Mouse (Mus musculus) heart, embryonic 16.5 days (tissue): Measurements from ENCODE around the gene Dcxr. TPM values are rescaled to one million over a fixed set of nuclear protein-coding genes. Genes with fewer than 3 reads are reported as not detected.

Experiments used
- ATAC-seq: fragments of 200-750 bp; cut with Nextera tagmentation; replicated peaks from 2 replicates; pipeline ENCODE4 v1.8.0; 2017; ENCODE audit warnings: moderate number of reproducible peaks; ENCODE audit not compliant: insufficient read depth, low FRiP score; ENCODE audit errors: extremely low read depth
- H3K27ac ChIP-seq: fragments of 300-500 bp; sonication (generic); 2 replicates; pipeline ENCODE4 v1.5.1; 2014; ENCODE audit warnings: mild to moderate bottlenecking, low read length, control low read depth, moderate library complexity
- H3K27me3 ChIP-seq: fragments of 300-500 bp; sonication (generic); 2 replicates; pipeline ENCODE4 v1.6.1; 2014; ENCODE audit warnings: low read length, mixed read lengths; ENCODE audit not compliant: control insufficient read depth, insufficient read depth
- H3K36me3 ChIP-seq: fragments of 300-500 bp; sonication (generic); 2 replicates; pipeline ENCODE4 v1.6.1; 2014; ENCODE audit not compliant: control insufficient read depth, insufficient read depth
- H3K4me1 ChIP-seq: fragments of 300-500 bp; sonication (generic); 2 replicates; pipeline ENCODE4 v1.6.1; 2014; ENCODE audit warnings: low read length, mixed read lengths; ENCODE audit not compliant: control insufficient read depth, insufficient read depth
- H3K4me2 ChIP-seq: fragments of 300-500 bp; sonication (generic); 2 replicates; pipeline ENCODE4 v1.6.1; 2014; ENCODE audit warnings: low read depth, mild to moderate bottlenecking, control low read depth, low read length
- H3K4me3 ChIP-seq: fragments of 300-500 bp; sonication (generic); 2 replicates; pipeline ENCODE4 v1.5.1; 2014; ENCODE audit warnings: mild to moderate bottlenecking, control low read depth, low read length
- H3K9ac ChIP-seq: fragments of 300-500 bp; sonication (generic); 2 replicates; pipeline ENCODE4 v1.6.1; 2014; ENCODE audit warnings: low read length, control low read depth
- H3K9me3 ChIP-seq: fragments of 300-500 bp; sonication (generic); replicated peaks from 2 replicates; pipeline ENCODE4 v1.6.1; 2016; ENCODE audit warnings: low read length; ENCODE audit not compliant: control insufficient read depth
- WGBS: fragments of 180-500 bp; shearing (Covaris S2); extraction: QIAGEN DNeasy Blood & Tissue Kit; methylation state at CpG from one replicate; pipeline ENCODE4 v1.1.7; 2014; 5-methylcytosine and 5-hydroxymethylcytosine counted together
- polyA plus RNA-seq: library from polyadenylated mRNA; unstranded; fragments of >200 nt; fragmentation: Nextera tagmentation; extraction: Ambion mirVana; gene quantifications from 2 replicates; pipeline ENCODE4 v1.2.1, GENCODE M21; 2015

Dcxr gene
- polyA plus RNA-seq, 1 experiment from 2014 or later = 15.3 TPM

GRCm38 (mm10) chr11:120713580-120714518 is 13.2 kb downstream of the Dcxr start, which contains the start of the genes Cenpx and Lrrc45:
TSS of gene Cenpx (minus strand) at chr11:120713738.
TSS of gene Lrrc45 (plus strand) at chr11:120713925.
- WGBS = 2% methylated on average over 53 of the region's 53 CpGs
- no peaks in the 10 kb centered on the region for H3K27me3 ChIP-seq
- peak within 1 kb of the TSS; percentile 100 for H3K4me2 ChIP-seq
- peaks cover 15% of the 10 kb centered on the region for H3K4me1 ChIP-seq
- peak within 1 kb of the TSS; percentile 82 for H3K4me3 ChIP-seq
- no peaks in the 10 kb centered on the region for H3K9me3 ChIP-seq
- peak within 1 kb of the TSS; percentile 79 for H3K27ac ChIP-seq
- ATAC-seq = peak; percentile 95
- H3K36me3 ChIP-seq = peaks cover 20% of the 10 kb centered on the region
- H3K9ac ChIP-seq = peak within 1 kb of the TSS; percentile 84

GRCm38 (mm10) chr11:120712771-120713568 is 14.1 kb downstream of the Dcxr start:
- Histone ChIP-seq H3K9ac (peak overlapping the region; percentile 84), H3K4me2 (peak overlapping the region; percentile 100), H3K27me3 (no peaks in the 10 kb centered on the region), H3K4me3 (peak overlapping the region; percentile 82), H3K36me3 (peaks cover 18% of the 10 kb centered on the region), H3K4me1 (peaks cover 15% of the 10 kb centered on the region), H3K27ac (peak overlapping the region; percentile 79), H3K9me3 (no peaks in the 10 kb centered on the region)
- WGBS = under 1% methylated on average over 38 of the region's 38 CpGs
- ATAC-seq = peak; percentile 17

GRCm38 (mm10) chr11:120711980-120712604 is 15.0 kb downstream of the Dcxr start:
- ATAC-seq = no peak
- Histone ChIP-seq H3K4me1 (peaks cover 18% of the 10 kb centered on the region), H3K36me3 (peaks cover 16% of the 10 kb centered on the region), H3K4me2 (0 out of 2 replicates have a peak overlapping the region, but pooled peaks have one; percentile 100), H3K27ac (no peak overlapping the region), H3K9ac (0 out of 2 replicates have a peak overlapping the region, but pooled peaks have one; percentile 26), H3K4me3 (no peak overlapping the region), H3K9me3 (no peaks in the 10 kb centered on the region), H3K27me3 (no peaks in the 10 kb centered on the region)
- 53% methylated on average over 8 of the region's 8 CpGs for WGBS

- ATAC-seq = no peak
- Histone ChIP-seq H3K36me3 (peaks cover 16% of the 10 kb centered on the region), H3K4me1 (peaks cover 22% of the 10 kb centered on the region), H3K27ac (no peak overlapping the region), H3K4me3 (no peak overlapping the region), H3K27me3 (no peaks in the 10 kb centered on the region), H3K9ac (no peak overlapping the region), H3K9me3 (no peaks in the 10 kb centered on the region), H3K4me2 (no peak overlapping the region)
- WGBS = 78% methylated on average over 5 of the region's 5 CpGs
Measured at GRCm38 (mm10) chr11:120710672-120711071, 16.4 kb downstream of the Dcxr start.

- Histone ChIP-seq H3K4me2 (no peak overlapping the region), H3K4me1 (peaks cover 29% of the 10 kb centered on the region), H3K9me3 (no peaks in the 10 kb centered on the region), H3K4me3 (no peak overlapping the region), H3K27ac (no peak overlapping the region), H3K27me3 (no peaks in the 10 kb centered on the region), H3K9ac (no peak overlapping the region), H3K36me3 (peaks cover 16% of the 10 kb centered on the region)
- no peak for ATAC-seq
- 70% methylated on average over 2 of the region's 2 CpGs for WGBS
Measured at GRCm38 (mm10) chr11:120709551-120709950, 17.5 kb downstream of the Dcxr start.

- Histone ChIP-seq H3K4me2 (no peak overlapping the region), H3K36me3 (peaks cover 16% of the 10 kb centered on the region), H3K27me3 (no peaks in the 10 kb centered on the region), H3K4me3 (no peak overlapping the region), H3K4me1 (peaks cover 39% of the 10 kb centered on the region), H3K9ac (no peak overlapping the region), H3K27ac (no peak overlapping the region), H3K9me3 (no peaks in the 10 kb centered on the region)
- no peak for ATAC-seq
- 39% methylated on average over 5 of the region's 5 CpGs for WGBS
Measured at GRCm38 (mm10) chr11:120707969-120708368, 19.1 kb downstream of the Dcxr start.

GRCm38 (mm10) chr11:120707225-120707624 is 19.9 kb downstream of the Dcxr start:
- Histone ChIP-seq H3K36me3 (peaks cover 19% of the 10 kb centered on the region), H3K27me3 (no peaks in the 10 kb centered on the region), H3K4me3 (no peak overlapping the region), H3K9me3 (no peaks in the 10 kb centered on the region), H3K9ac (no peak overlapping the region), H3K4me2 (no peak overlapping the region), H3K4me1 (peaks cover 34% of the 10 kb centered on the region), H3K27ac (no peak overlapping the region)
- 30% methylated on average over 12 of the region's 12 CpGs for WGBS
- no peak for ATAC-seq

- no peak for ATAC-seq
- Histone ChIP-seq H3K4me3 (no peak overlapping the region), H3K4me2 (no peak overlapping the region), H3K9me3 (no peaks in the 10 kb centered on the region), H3K9ac (no peak overlapping the region), H3K27ac (no peak overlapping the region), H3K4me1 (peaks cover 34% of the 10 kb centered on the region), H3K36me3 (peaks cover 19% of the 10 kb centered on the region), H3K27me3 (no peaks in the 10 kb centered on the region)
- WGBS = 56% methylated on average over 5 of the region's 5 CpGs
Measured at GRCm38 (mm10) chr11:120706120-120706519, 21.0 kb downstream of the Dcxr start.
